Mouse (Mus musculus): ENCODE data around the gene Adcy1. TPM values are rescaled to one million over a fixed set of nuclear protein-coding genes. Genes with fewer than 3 reads are reported as not detected.
"Not testable (repeated sequence)": the region's sequence is repeated elsewhere in the genome, so short reads cannot be mapped to it uniquely, and the experiment has no call there.

Adcy1 gene
- total RNA-seq, 2 experiments from 2014 or later, result not detected

DNA sequence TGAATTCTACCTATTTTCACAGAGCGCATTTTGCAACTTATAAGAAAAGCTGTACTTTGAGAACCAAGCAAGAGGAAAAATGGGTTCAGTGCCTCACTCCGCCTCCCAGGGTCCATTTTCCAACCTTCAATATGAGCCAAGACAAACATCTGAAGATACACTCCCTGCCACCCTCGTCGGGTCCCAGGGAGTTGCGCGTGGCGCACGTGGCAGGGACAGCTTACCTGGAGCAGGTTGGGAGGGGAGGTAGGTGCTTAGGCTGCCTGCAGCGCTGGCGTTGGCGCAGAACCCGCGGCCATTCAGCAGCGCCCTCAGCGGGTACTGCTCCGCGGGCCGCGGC lies 149.8 kb downstream of the Adcy1 start:
- ATAC-seq (ENCODE audit: poor library complexity, severe bottlenecking), result no peak

DNA sequence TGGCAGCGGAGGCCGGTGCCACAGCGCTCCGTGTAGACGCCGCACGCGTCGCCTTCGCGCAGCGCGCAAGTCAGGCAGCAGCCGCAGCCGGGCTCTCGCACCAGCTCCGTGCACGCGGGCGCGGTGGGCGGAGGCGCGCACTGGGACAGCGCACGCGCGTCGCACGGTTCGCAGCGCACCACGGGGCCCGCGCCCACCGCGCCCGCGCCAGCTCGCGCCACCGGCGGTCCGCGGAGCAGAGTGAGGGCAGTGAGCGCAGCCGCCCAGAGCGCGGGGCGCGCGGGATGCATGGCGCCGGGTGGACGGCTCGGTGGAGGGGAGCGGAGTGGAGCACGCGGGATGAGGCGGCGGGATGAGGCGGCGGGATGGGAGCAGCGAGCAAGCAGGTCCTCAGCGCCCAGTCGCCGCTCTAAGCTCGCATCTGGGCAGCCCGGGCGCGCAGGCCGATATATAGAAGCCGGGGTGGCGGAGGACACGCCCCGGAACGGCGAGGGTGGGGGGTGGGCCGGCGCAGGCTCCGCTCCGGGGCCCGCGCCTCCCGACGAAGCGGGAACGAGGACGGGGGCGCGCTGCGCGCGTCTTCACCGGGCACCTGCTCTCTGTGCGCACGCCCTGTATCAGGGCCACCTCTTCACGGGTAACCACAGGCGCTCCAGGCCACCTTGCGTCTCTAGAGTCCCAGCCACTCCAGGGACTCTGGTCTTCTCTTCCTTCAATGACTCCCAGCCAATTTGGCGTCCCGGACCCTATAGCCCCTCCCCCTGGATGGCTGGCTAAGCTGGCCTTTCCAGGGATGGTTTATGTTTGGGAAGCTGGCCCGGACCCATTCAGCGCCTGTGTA lies 150.4 kb downstream of the Adcy1 start, which contains the start of gene Igfbp3:
Gene Igfbp3 (minus strand): TSS at position 423 of the 841 bp plus-strand sequence.
- ATAC-seq (ENCODE audit: poor library complexity, severe bottlenecking), result no peak

DNA sequence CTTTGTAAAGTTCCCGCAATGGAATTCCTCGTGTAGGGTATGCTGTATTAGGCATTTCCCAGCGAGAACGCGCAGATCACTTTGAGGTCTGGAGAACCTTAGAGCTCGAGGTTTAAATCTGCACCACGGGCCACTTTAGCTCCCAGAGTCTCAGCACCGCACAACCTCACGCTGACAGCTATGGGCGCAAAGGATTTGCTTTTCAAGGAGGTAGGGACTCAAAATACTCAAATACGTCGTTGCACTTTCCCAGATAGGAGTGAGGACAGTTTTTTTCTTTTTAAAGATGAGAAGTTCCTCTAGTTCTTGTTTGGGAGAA lies 151.0 kb downstream of the Adcy1 start:
- ATAC-seq (ENCODE audit: poor library complexity, severe bottlenecking), result no peak

DNA sequence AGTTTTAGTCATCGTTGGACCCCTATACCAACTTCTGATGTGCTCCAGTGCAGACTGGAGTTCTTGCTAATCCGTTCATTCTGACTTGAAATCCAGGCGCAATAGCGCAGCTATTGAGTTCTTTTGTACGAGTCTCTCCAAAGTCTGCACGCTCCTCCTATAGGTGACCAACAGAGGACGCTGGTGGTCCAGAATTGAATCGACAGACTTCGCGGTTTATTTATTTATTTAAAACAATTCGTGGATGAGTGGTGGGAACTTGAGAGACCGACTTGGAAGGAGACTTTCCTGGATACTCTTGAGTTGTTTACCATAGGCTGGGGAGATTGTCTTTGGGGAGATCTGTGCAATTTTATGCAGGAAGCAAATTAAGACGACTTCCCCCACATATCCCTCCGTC lies 151.5 kb downstream of the Adcy1 start:
- ATAC-seq (ENCODE audit: poor library complexity, severe bottlenecking), result no peak

DNA sequence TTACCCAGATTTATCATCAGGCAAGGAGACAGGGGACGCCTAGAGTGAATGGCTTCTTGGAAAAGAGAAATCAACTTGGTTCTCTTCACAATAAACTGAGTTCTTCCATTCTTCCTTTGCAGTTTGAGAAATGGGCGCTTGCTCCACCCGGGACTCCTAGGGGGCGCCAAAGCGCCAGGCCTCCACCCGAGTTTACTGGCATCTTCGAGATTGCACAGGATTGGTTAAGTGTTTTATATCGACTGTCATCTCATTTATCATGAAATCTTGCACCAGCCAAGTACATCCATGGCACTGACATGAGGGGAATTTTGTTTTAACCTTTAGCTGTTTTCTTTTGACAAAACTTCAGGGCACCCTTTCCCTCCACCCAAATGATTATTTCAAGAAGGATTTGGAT lies 152.4 kb downstream of the Adcy1 start:
- no peak for ATAC-seq (ENCODE audit: poor library complexity, severe bottlenecking)

DNA sequence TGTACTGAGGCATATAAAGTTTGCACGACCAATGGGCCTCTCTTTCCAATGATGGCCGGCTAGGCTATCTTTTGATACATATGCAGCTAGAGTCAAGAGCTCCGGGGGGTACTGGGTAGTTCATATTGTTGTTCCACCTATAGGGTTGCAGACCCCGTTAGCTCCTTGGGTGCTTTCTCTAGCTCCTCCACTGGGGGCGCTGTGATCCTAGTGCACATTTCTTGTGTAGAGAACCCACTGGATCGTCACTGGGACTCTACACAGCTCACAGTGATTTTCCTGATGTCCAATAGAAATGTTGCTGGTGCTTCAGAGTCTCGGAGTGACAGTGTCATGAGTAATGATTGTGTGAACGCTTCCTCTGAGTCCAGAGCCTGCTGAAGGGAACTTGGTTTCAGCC lies 158.5 kb downstream of the Adcy1 start:
- not testable (repeated sequence) for ATAC-seq (ENCODE audit: poor library complexity, severe bottlenecking)

DNA sequence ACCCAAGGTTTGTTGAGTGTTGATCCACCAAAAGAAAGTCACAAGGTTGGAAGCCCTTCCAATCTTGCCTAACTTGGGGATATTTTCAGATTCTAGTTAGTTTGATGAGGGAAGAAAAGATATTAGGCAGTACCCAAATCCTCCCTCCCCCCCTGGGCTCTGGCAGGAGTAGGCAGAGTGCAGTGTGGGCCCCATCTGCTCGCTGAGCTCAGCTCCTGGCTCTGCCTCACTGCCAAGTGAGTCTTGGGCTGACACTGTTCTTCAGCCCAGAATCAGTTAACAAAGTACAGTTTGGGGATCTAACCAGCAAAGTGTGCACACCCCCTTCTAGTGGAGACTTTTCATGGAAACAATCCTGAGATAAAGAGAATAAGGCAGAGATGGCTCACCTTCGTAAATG lies 162.9 kb downstream of the Adcy1 start:
- no peak for ATAC-seq (ENCODE audit: poor library complexity, severe bottlenecking)

- no peak for ATAC-seq (ENCODE audit: poor library complexity, severe bottlenecking)
Measured at GRCm38 (mm10) chr11:7226810-7227550, 163.7 kb downstream of the Adcy1 start.

GRCm38 (mm10) chr11:7228107-7228506 lies 164.8 kb downstream of the Adcy1 start:
- ATAC-seq (ENCODE audit: poor library complexity, severe bottlenecking), result no peak

Other genes with a start within 250 kb of the Adcy1 start
- gene Gm11983, start 225.8 kb upstream of the Adcy1 start, total RNA-seq (2015), result not detected in 2 replicates
- gene Gm11983, start 225.8 kb upstream of the Adcy1 start, total RNA-seq (2017), result not detected in 2 replicates
- not detected in 2 replicates for gene Gm11985, start 125.1 kb downstream of the Adcy1 start, total RNA-seq (2015)
- not detected in 2 replicates for gene Gm11985, start 125.1 kb downstream of the Adcy1 start, total RNA-seq (2017)
- not detected in 2 replicates for gene Igfbp1, start 134.3 kb downstream of the Adcy1 start, total RNA-seq (2015)
- not detected in 2 replicates for gene Igfbp1, start 134.3 kb downstream of the Adcy1 start, total RNA-seq (2017)
- gene Igfbp3, start 150.4 kb downstream of the Adcy1 start, total RNA-seq (2015), result 0.09 TPM in 1 of 2 replicates, not detected in the other
- gene Igfbp3, start 150.4 kb downstream of the Adcy1 start, total RNA-seq (2017), result 0.07 and 0.24 TPM in 2 replicates

All from megakaryocyte, adult 5-6 weeks (primary cell).